Mouse (Mus musculus): ENCODE data around the gene Spns1.
"Not testable (repeated sequence)": the region's sequence is repeated elsewhere in the genome, so short reads cannot be mapped to it uniquely, and the experiment has no call there.

The Spns1 gene

GRCm38 (mm10) chr7:126377278-126378158, at the start of gene Spns1:
Gene Spns1 (minus strand): TSS chr7:126377450.
- peak; percentile 96 for DNase-seq (ENCODE audit: low read depth, low spot score)

- DNase-seq (ENCODE audit: low read depth, low spot score): no peak
Measured at GRCm38 (mm10) chr7:126424161-126424560, 46.9 kb upstream of the Spns1 start.

GRCm38 (mm10) chr7:126421756-126422155, 44.5 kb upstream of the Spns1 start:
- no peak for DNase-seq (ENCODE audit: low read depth, low spot score)

GRCm38 (mm10) chr7:126418496-126418895, 41.2 kb upstream of the Spns1 start:
- DNase-seq (ENCODE audit: low read depth, low spot score): no peak

GRCm38 (mm10) chr7:126417606-126418005, 40.4 kb upstream of the Spns1 start:
- no peak for DNase-seq (ENCODE audit: low read depth, low spot score)

- DNase-seq (ENCODE audit: low read depth, low spot score): no peak
Measured at GRCm38 (mm10) chr7:126417045-126417444, 39.8 kb upstream of the Spns1 start.

GRCm38 (mm10) chr7:126416615-126417014, 39.4 kb upstream of the Spns1 start:
- DNase-seq (ENCODE audit: low read depth, low spot score): no peak

- DNase-seq (ENCODE audit: low read depth, low spot score): no peak
Measured at GRCm38 (mm10) chr7:126414725-126415124, 37.5 kb upstream of the Spns1 start, which contains the start of gene Cd19. Gene Cd19 (minus strand): TSS chr7:126414889.

- no peak for DNase-seq (ENCODE audit: low read depth, low spot score)
Measured at GRCm38 (mm10) chr7:126411061-126411460, 33.8 kb upstream of the Spns1 start.

- no peak for DNase-seq (ENCODE audit: low read depth, low spot score)
Measured at GRCm38 (mm10) chr7:126408686-126409085, 31.4 kb upstream of the Spns1 start.

- not testable (repeated sequence) for DNase-seq (ENCODE audit: low read depth, low spot score)
Measured at GRCm38 (mm10) chr7:126402518-126402917, 25.3 kb upstream of the Spns1 start.

GRCm38 (mm10) chr7:126399548-126399947, 22.3 kb upstream of the Spns1 start:
- no peak for DNase-seq (ENCODE audit: low read depth, low spot score)

GRCm38 (mm10) chr7:126397822-126398221, 20.6 kb upstream of the Spns1 start:
- no peak for DNase-seq (ENCODE audit: low read depth, low spot score)

- no peak for DNase-seq (ENCODE audit: low read depth, low spot score)
Measured at GRCm38 (mm10) chr7:126397221-126397620, 20.0 kb upstream of the Spns1 start.

- DNase-seq (ENCODE audit: low read depth, low spot score): peak; percentile 97
Measured at GRCm38 (mm10) chr7:126396298-126397119, 19.3 kb upstream of the Spns1 start, which contains the start of gene Nfatc2ip. Gene Nfatc2ip (minus strand): TSS chr7:126396737.

- not testable (repeated sequence) for DNase-seq (ENCODE audit: low read depth, low spot score)
Measured at GRCm38 (mm10) chr7:126392086-126392884, 15.0 kb upstream of the Spns1 start.

- DNase-seq (ENCODE audit: low read depth, low spot score): no peak
Measured at GRCm38 (mm10) chr7:126388185-126388584, 10.9 kb upstream of the Spns1 start.

- no peak for DNase-seq (ENCODE audit: low read depth, low spot score)
Measured at GRCm38 (mm10) chr7:126383565-126383964, 6.3 kb upstream of the Spns1 start.

- no peak for DNase-seq (ENCODE audit: low read depth, low spot score)
Measured at GRCm38 (mm10) chr7:126376903-126377277, 360 bp downstream of the Spns1 start.

GRCm38 (mm10) chr7:126375012-126375411, 2.2 kb downstream of the Spns1 start:
- no peak for DNase-seq (ENCODE audit: low read depth, low spot score)

- no peak for DNase-seq (ENCODE audit: low read depth, low spot score)
Measured at GRCm38 (mm10) chr7:126374526-126374925, 2.7 kb downstream of the Spns1 start.

- no peak for DNase-seq (ENCODE audit: low read depth, low spot score)
Measured at GRCm38 (mm10) chr7:126373007-126373406, 4.2 kb downstream of the Spns1 start.

Data from brain, embryonic 18.5 days (tissue).